Mouse (Mus musculus): ENCODE results near the gene Zscan4c. TPM values are rescaled to one million over a fixed set of nuclear protein-coding genes. Genes with fewer than 3 reads are reported as not detected.
"Not testable (repeated sequence)": the region's sequence is repeated elsewhere in the genome, so short reads cannot be mapped to it uniquely, and the experiment has no call there.

Zscan4c gene
- total RNA-seq (2021) = not detected in 2 replicates
- long read RNA-seq, experiment 1 = 0 reads
- long read RNA-seq, experiment 2 = 0 reads

GRCm38 (mm10) chr7:11005445-11005844 is at the start of gene Zscan4c:
Zscan4c (plus strand) TSS chr7:11005745.
- not testable (repeated sequence) for DNase-seq

Small RNA genes within 50 kb of the gene (microRNA-seq; reads per million reads assigned to microRNA genes)
- 0 reads per million in 2 experiments for gene Mir297-1

Other genes with a start within 250 kb of the Zscan4c start
- gene Zscan4b, start 100.7 kb upstream of the Zscan4c start, total RNA-seq (2021) = not detected in 2 replicates
- not detected in 2 replicates for gene Zscan4-ps1, start 63.9 kb downstream of the Zscan4c start, total RNA-seq (2021)
- not detected in 2 replicates for gene Zscan4d, start 160.4 kb downstream of the Zscan4c start, total RNA-seq (2021)

All from adrenal gland, postnatal 14 days (tissue).